Mouse (Mus musculus): ENCODE results near the gene Pirt. TPM values are rescaled to one million over a fixed set of nuclear protein-coding genes. Genes with fewer than 3 reads are reported as not detected.

Gene Pirt
- polyA plus RNA-seq, 1 experiment from 2014 or later: 4.5 TPM

DNA sequence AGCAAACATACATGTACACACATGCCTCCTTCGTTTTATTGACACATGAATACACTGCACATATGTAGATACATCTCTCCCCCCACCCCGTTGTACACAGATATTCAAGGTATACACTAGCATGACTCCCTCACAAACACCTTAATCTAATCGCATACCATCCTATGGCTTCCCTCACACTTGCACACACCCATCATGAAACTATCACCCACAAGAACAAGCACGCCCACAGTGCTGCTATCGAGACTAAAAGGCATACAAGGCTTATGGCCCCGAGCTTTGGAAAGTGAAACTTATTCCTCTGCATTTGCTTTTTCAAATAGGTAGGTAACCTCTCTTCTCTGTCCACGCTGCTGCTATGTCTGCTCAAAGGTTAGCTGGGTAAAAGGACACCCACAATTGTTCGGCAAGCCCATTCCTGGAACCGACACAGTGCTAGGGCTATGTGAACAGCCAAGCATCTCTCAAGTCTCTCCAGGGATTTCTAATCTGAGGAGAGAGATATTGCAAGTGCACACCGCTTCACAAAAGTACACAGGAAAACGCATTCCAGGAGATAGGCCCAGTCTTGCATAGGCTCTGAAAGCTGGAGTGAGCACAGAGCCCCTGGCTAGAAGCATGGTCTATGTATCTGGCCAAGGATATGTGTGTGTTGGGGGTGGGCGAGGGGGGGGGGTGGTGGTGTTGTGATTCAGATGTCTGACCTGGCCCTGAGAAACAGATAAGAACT lies 49.8 kb downstream of the Pirt start:
- Histone ChIP-seq H3K4me2 (replicated peaks; ENCODE audit: low read depth, low read length) (no peak overlapping the region), H3K36me3 (ENCODE audit: control insufficient read depth, insufficient read depth, low read length) (no peaks in the 10 kb centered on the region), H3K4me1 (ENCODE audit: control insufficient read depth, insufficient read depth, low read length) (no peaks in the 10 kb centered on the region), H3K27me3 (ENCODE audit: control insufficient read depth, insufficient read depth, low read length) (no peaks in the 10 kb centered on the region), H3K9me3 (ENCODE audit: control insufficient read depth, low read depth, low read length) (no peaks in the 10 kb centered on the region), H3K27ac (ENCODE audit: low read length) (no peak overlapping the region), H3K9ac (replicated peaks; ENCODE audit: low read depth, low read length) (no peak overlapping the region), H3K4me3 (ENCODE audit: low read depth, low read length) (no peak overlapping the region)
- WGBS: 79% methylated on average over 12 of the region's 12 CpGs
- no peak for ATAC-seq (ENCODE audit: insufficient number of reproducible peaks, insufficient read depth, low FRiP score, low read depth)

GRCm38 (mm10) chr11:66963462-66963861 lies 51.7 kb downstream of the Pirt start:
- no peak for ATAC-seq (ENCODE audit: insufficient number of reproducible peaks, insufficient read depth, low FRiP score, low read depth)
- no peaks in the 10 kb centered on the region for H3K4me1 ChIP-seq (ENCODE audit: control insufficient read depth, insufficient read depth, low read length)

DNA sequence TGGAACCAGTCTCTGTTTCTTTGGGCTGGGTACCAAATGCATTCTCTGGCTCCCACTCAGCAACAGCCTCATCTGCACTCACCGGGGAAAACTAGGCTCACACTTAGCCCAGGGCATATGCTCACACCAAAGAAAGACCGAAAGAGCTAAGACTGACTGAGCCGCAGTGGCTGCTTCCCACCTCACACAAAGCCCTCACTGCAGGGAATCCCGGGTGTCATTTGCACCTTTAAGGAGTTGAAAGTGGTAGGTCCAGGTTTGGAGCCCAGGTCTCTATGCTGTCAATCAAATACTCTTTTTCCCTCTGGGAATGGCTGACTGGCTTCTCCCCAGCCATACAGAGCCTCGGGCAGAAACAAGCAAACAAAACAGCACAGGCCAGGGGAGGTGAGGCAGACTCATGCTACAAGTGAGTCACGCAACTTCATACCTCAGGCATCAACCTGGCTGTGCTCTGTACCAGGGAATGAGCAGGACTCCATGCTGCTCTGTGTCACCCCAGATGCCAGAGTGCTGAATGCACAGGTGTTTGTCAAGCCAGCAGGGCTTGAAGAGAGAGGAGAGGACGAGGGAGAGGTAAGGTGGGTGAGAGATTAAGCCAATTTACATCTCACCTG lies 54.8 kb downstream of the Pirt start:
- no peaks in the 10 kb centered on the region for H3K36me3 ChIP-seq (ENCODE audit: control insufficient read depth, insufficient read depth, low read length)
- 10% methylated on average over 7 of the region's 7 CpGs for WGBS
- H3K4me1 ChIP-seq (ENCODE audit: control insufficient read depth, insufficient read depth, low read length): no peaks in the 10 kb centered on the region
- 0 out of 2 replicates have a peak, but pooled peaks have one; percentile 14 for ATAC-seq (ENCODE audit: insufficient number of reproducible peaks, insufficient read depth, low FRiP score, low read depth)
- H3K27ac ChIP-seq (ENCODE audit: low read length): no peak overlapping the region
- H3K9me3 ChIP-seq (ENCODE audit: control insufficient read depth, low read depth, low read length): no peaks in the 10 kb centered on the region
- no peak overlapping the region for H3K9ac ChIP-seq (replicated peaks; ENCODE audit: low read depth, low read length)
- H3K27me3 ChIP-seq (ENCODE audit: control insufficient read depth, insufficient read depth, low read length): no peaks in the 10 kb centered on the region
- no peak overlapping the region for H3K4me2 ChIP-seq (replicated peaks; ENCODE audit: low read depth, low read length)
- H3K4me3 ChIP-seq (ENCODE audit: low read depth, low read length): no peak overlapping the region

More at GRCm38 (mm10) chr11:66963462-66963861, 51.7 kb downstream of the Pirt start:
- Histone ChIP-seq H3K27ac (ENCODE audit: low read length) (no peak overlapping the region), H3K4me3 (ENCODE audit: low read depth, low read length) (no peak overlapping the region), H3K36me3 (ENCODE audit: control insufficient read depth, insufficient read depth, low read length) (no peaks in the 10 kb centered on the region), H3K4me2 (replicated peaks; ENCODE audit: low read depth, low read length) (no peak overlapping the region), H3K9me3 (ENCODE audit: control insufficient read depth, low read depth, low read length) (no peaks in the 10 kb centered on the region), H3K9ac (replicated peaks; ENCODE audit: low read depth, low read length) (no peak overlapping the region), H3K27me3 (ENCODE audit: control insufficient read depth, insufficient read depth, low read length) (no peaks in the 10 kb centered on the region)
- WGBS: 91% methylated on average over 1 of the region's 1 CpGs

DNA sequence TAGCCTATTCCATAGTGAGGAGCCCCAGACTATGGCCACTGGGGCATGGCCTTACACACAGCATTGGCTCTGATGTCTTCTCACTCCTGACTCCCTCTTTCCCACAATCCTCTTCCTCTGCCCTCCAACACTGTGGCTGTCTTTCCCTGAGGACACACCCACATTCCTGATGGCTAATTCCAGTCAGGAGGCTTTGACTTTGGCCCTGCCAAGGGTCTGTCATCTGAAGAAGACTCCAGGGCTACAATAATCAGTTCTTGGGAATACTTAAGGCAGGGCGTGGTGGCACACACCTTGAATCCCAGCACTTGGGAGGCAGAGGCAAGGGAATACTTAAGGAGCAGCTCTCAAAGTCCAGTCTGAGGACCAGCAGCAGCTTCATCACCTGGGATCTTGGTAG lies 56.8 kb downstream of the Pirt start:
- no peak overlapping the region for H3K4me2 ChIP-seq (replicated peaks; ENCODE audit: low read depth, low read length)
- no peak for ATAC-seq (ENCODE audit: insufficient number of reproducible peaks, insufficient read depth, low FRiP score, low read depth)
- 77% methylated on average over 1 of the region's 1 CpGs for WGBS
- H3K36me3 ChIP-seq (ENCODE audit: control insufficient read depth, insufficient read depth, low read length): no peaks in the 10 kb centered on the region
- H3K27ac ChIP-seq (ENCODE audit: low read length): no peak overlapping the region
- H3K27me3 ChIP-seq (ENCODE audit: control insufficient read depth, insufficient read depth, low read length): no peaks in the 10 kb centered on the region
- no peaks in the 10 kb centered on the region for H3K4me1 ChIP-seq (ENCODE audit: control insufficient read depth, insufficient read depth, low read length)
- H3K9me3 ChIP-seq (ENCODE audit: control insufficient read depth, low read depth, low read length): no peaks in the 10 kb centered on the region
- H3K4me3 ChIP-seq (ENCODE audit: low read depth, low read length): no peak overlapping the region
- no peak overlapping the region for H3K9ac ChIP-seq (replicated peaks; ENCODE audit: low read depth, low read length)

DNA sequence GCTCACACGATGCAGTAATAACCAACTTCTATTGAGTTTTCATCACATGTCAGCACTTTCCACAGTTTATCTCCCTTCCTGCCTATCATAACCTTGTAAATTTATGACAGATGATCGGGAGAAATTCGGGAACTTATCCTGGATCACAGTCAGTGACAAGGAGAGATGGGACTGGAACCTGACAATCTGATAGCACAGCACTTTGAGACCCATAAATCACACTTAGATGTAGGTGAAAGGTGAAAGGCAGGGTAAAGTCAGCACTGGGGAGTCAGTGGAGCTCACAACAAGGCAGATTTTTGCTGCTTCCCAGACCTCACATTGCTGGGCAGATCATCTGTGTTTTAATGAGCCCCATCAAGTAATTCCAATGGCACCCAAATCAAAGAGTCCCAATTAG lies 61.7 kb downstream of the Pirt start:
- H3K4me1 ChIP-seq (ENCODE audit: control insufficient read depth, insufficient read depth, low read length): no peaks in the 10 kb centered on the region
- no peaks in the 10 kb centered on the region; the same call in 1 of the 2 replicates for H3K9me3 ChIP-seq (ENCODE audit: control insufficient read depth, low read depth, low read length)
- WGBS: 81% methylated on average over 3 of the region's 3 CpGs
- H3K27ac ChIP-seq (ENCODE audit: low read length): no peak overlapping the region
- H3K27me3 ChIP-seq (ENCODE audit: control insufficient read depth, insufficient read depth, low read length): no peaks in the 10 kb centered on the region
- no peaks in the 10 kb centered on the region for H3K36me3 ChIP-seq (ENCODE audit: control insufficient read depth, insufficient read depth, low read length)
- H3K4me2 ChIP-seq (replicated peaks; ENCODE audit: low read depth, low read length): no peak overlapping the region
- ATAC-seq (ENCODE audit: insufficient number of reproducible peaks, insufficient read depth, low FRiP score, low read depth): no peak
- no peak overlapping the region for H3K4me3 ChIP-seq (ENCODE audit: low read depth, low read length)
- H3K9ac ChIP-seq (replicated peaks; ENCODE audit: low read depth, low read length): no peak overlapping the region

- H3K4me1 ChIP-seq (ENCODE audit: control insufficient read depth, insufficient read depth, low read length): no peaks in the 10 kb centered on the region
- H3K9me3 ChIP-seq (ENCODE audit: control insufficient read depth, low read depth, low read length): no peaks in the 10 kb centered on the region; the same call in 1 of the 2 replicates
- H3K27me3 ChIP-seq (ENCODE audit: control insufficient read depth, insufficient read depth, low read length): no peaks in the 10 kb centered on the region
- 85% methylated on average over 7 of the region's 7 CpGs for WGBS
- ATAC-seq (ENCODE audit: insufficient number of reproducible peaks, insufficient read depth, low FRiP score, low read depth): peak; percentile 65; the same call in 1 of the 2 replicates
- no peak overlapping the region for H3K27ac ChIP-seq (ENCODE audit: low read length)
- H3K9ac ChIP-seq (replicated peaks; ENCODE audit: low read depth, low read length): no peak overlapping the region
- no peak overlapping the region for H3K4me2 ChIP-seq (replicated peaks; ENCODE audit: low read depth, low read length)
- H3K4me3 ChIP-seq (ENCODE audit: low read depth, low read length): no peak overlapping the region
- H3K36me3 ChIP-seq (ENCODE audit: control insufficient read depth, insufficient read depth, low read length): no peaks in the 10 kb centered on the region
Observed at GRCm38 (mm10) chr11:66975606-66976330, 64.0 kb downstream of the Pirt start.

Other genes starting within 250 kb of the Pirt start
- 0.45 and 0.55 TPM in 2 replicates for gene Tmem238l, start 44.7 kb downstream of the Pirt start, polyA plus RNA-seq (2014; fragmentation: Nextera tagmentation; extraction: Ambion mirVana)
- 1.6 and 2.2 TPM in 2 replicates for gene Tmem220, start 113.2 kb downstream of the Pirt start, polyA plus RNA-seq (2014; fragmentation: Nextera tagmentation; extraction: Ambion mirVana)
- 30.6 and 31.7 TPM in 2 replicates for gene Adprm, start 140.6 kb downstream of the Pirt start, polyA plus RNA-seq (2014; fragmentation: Nextera tagmentation; extraction: Ambion mirVana)
- 16.5 and 16.7 TPM in 2 replicates for gene Sco1, start 140.7 kb downstream of the Pirt start, polyA plus RNA-seq (2014; fragmentation: Nextera tagmentation; extraction: Ambion mirVana)
- 0.20 TPM in 1 of 2 replicates, not detected in the other for gene Myh3, start 166.3 kb downstream of the Pirt start, polyA plus RNA-seq (2014; fragmentation: Nextera tagmentation; extraction: Ambion mirVana)